Mouse (Mus musculus) layer of hippocampus, adult 8-10 months (tissue): ENCODE results near the gene Tpst2. TPM values are rescaled to one million over a fixed set of nuclear protein-coding genes. Genes with fewer than 3 reads are reported as not detected.
"Not testable (repeated sequence)": the region's sequence is repeated elsewhere in the genome, so short reads cannot be mapped to it uniquely, and the experiment has no call there.

Experiments
- DNase-seq, 2 experiments: peaks; one replicate each; pipeline ENCODE4 v3.0.0; 2022; ENCODE audit warnings: low spot score in 2 of 2
- total RNA-seq, 4 experiments: library from RNA; stranded (reverse); gene quantifications; 2 replicates each; pipeline ENCODE4 v1.2.4; 2022

The Tpst2 gene
- total RNA-seq, 4 experiments from 2014 or later = 33.0 to 49.0 (median 39.5) TPM

GRCm38 (mm10) chr5:112295564-112295963 is 19.1 kb downstream of the Tpst2 start:
- no peak for DNase-seq

- no peak for DNase-seq
These were observed 20.1 kb downstream of the Tpst2 start for GRCm38 (mm10) chr5:112296404-112297181.

GRCm38 (mm10) chr5:112297257-112297656 is 20.8 kb downstream of the Tpst2 start:
- DNase-seq = no peak

GRCm38 (mm10) chr5:112298226-112298988 is 21.9 kb downstream of the Tpst2 start:
- DNase-seq = no peak

GRCm38 (mm10) chr5:112299399-112299798 is 22.9 kb downstream of the Tpst2 start:
- no peak for DNase-seq

GRCm38 (mm10) chr5:112300112-112300511 is 23.6 kb downstream of the Tpst2 start:
- no peak for DNase-seq

- no peak for DNase-seq
These were observed 24.3 kb downstream of the Tpst2 start for GRCm38 (mm10) chr5:112300721-112301308.

- DNase-seq = no peak
These were observed 25.2 kb downstream of the Tpst2 start for GRCm38 (mm10) chr5:112301694-112302093.

- no peak for DNase-seq
These were observed 25.8 kb downstream of the Tpst2 start for GRCm38 (mm10) chr5:112302310-112302709.

GRCm38 (mm10) chr5:112305842-112306241 is 29.4 kb downstream of the Tpst2 start:
- DNase-seq = no peak

- no peak for DNase-seq
These were observed 36.9 kb downstream of the Tpst2 start for GRCm38 (mm10) chr5:112313222-112313885.

- DNase-seq = no peak
These were observed 40.0 kb downstream of the Tpst2 start for GRCm38 (mm10) chr5:112316468-112316867.

GRCm38 (mm10) chr5:112317328-112317727 is 40.8 kb downstream of the Tpst2 start:
- DNase-seq = no peak

- DNase-seq = not testable (repeated sequence)
These were observed 42.9 kb downstream of the Tpst2 start for GRCm38 (mm10) chr5:112319343-112319742.

- DNase-seq = no peak
These were observed 43.9 kb downstream of the Tpst2 start for GRCm38 (mm10) chr5:112320379-112320778.

GRCm38 (mm10) chr5:112320936-112321335 is 44.4 kb downstream of the Tpst2 start:
- DNase-seq = peak; percentile 85 to 91

- no peak for DNase-seq
These were observed 44.9 kb downstream of the Tpst2 start for GRCm38 (mm10) chr5:112321376-112321775.

- DNase-seq = no peak
These were observed 46.8 kb downstream of the Tpst2 start for GRCm38 (mm10) chr5:112323246-112323645.

GRCm38 (mm10) chr5:112324637-112325545 is 48.4 kb downstream of the Tpst2 start:
- DNase-seq = no peak
